Mouse (Mus musculus) kidney, embryonic 14.5 days (tissue): Measurements from ENCODE around the gene Cdc25b. TPM values are rescaled to one million over a fixed set of nuclear protein-coding genes. Genes with fewer than 3 reads are reported as not detected.
"Not testable (repeated sequence)": the region's sequence is repeated elsewhere in the genome, so short reads cannot be mapped to it uniquely, and the experiment has no call there.

ENCODE experiments used
- ATAC-seq: fragments of 200-750 bp; cut with Nextera tagmentation; 2 replicates; pipeline ENCODE4 v1.8.0; 2017; ENCODE audit warnings: moderate number of reproducible peaks, mild to moderate bottlenecking, moderate TSS enrichment, moderate library complexity; ENCODE audit not compliant: low FRiP score, low TSS enrichment
- H3K27ac ChIP-seq: fragments of 300-500 bp; sonication (generic); 2 replicates; pipeline ENCODE4 v1.5.1; 2014; ENCODE audit warnings: low read depth, mild to moderate bottlenecking, low read length, moderate library complexity, mixed read lengths
- H3K27me3 ChIP-seq: fragments of 300-500 bp; sonication (generic); 2 replicates; pipeline ENCODE4 v1.6.1; 2014; ENCODE audit warnings: mild to moderate bottlenecking, low read length; ENCODE audit not compliant: control insufficient read depth, insufficient read depth
- H3K36me3 ChIP-seq: fragments of 300-500 bp; sonication (generic); 2 replicates; pipeline ENCODE4 v1.6.1; 2014; ENCODE audit warnings: low read length, mixed read lengths; ENCODE audit not compliant: control insufficient read depth, insufficient read depth
- H3K4me1 ChIP-seq: fragments of 300-500 bp; sonication (generic); 2 replicates; pipeline ENCODE4 v1.6.1; 2014; ENCODE audit warnings: low read length, mixed read lengths; ENCODE audit not compliant: control insufficient read depth, insufficient read depth
- H3K4me2 ChIP-seq: fragments of 300-500 bp; sonication (generic); replicated peaks from 2 replicates; pipeline ENCODE4 v1.6.1; 2014; ENCODE audit warnings: low read depth, mild to moderate bottlenecking, low read length
- H3K4me3 ChIP-seq: fragments of 300-500 bp; sonication (generic); 2 replicates; pipeline ENCODE4 v1.5.1; 2014; ENCODE audit warnings: mild to moderate bottlenecking, low read length
- H3K9ac ChIP-seq: fragments of 300-500 bp; sonication (generic); 2 replicates; pipeline ENCODE4 v1.6.1; 2014; ENCODE audit warnings: low read depth, mild to moderate bottlenecking, low read length, moderate library complexity
- H3K9me3 ChIP-seq: fragments of 300-500 bp; sonication (generic); 2 replicates; pipeline ENCODE4 v1.6.1; 2016; ENCODE audit warnings: low read length; ENCODE audit not compliant: control insufficient read depth
- WGBS: fragments of 180-500 bp; shearing (Covaris S2); extraction: QIAGEN DNeasy Blood & Tissue Kit; methylation state at CpG from one replicate; pipeline ENCODE4 v1.1.7; 2014; 5-methylcytosine and 5-hydroxymethylcytosine counted together
- polyA plus RNA-seq: library from polyadenylated mRNA; unstranded; fragments of >200 nt; fragmentation: Nextera tagmentation; extraction: Ambion mirVana; gene quantifications from 2 replicates; pipeline ENCODE4 v1.2.1, GENCODE M21; 2014

The Cdc25b gene
- polyA plus RNA-seq, 1 experiment from 2014 or later: 55.7 TPM

GRCm38 (mm10) chr2:131221853-131222515, 35.2 kb downstream of the Cdc25b start:
- Histone ChIP-seq H3K27me3 (no peaks in the 10 kb centered on the region), H3K36me3 (no peaks in the 10 kb centered on the region), H3K9ac (no peak overlapping the region), H3K4me3 (no peak overlapping the region), H3K9me3 (no peaks in the 10 kb centered on the region), H3K4me2 (no peak overlapping the region), H3K4me1 (peaks cover 3% of the 10 kb centered on the region; the same call in 1 of the 2 replicates), H3K27ac (no peak overlapping the region)
- whole genome bisulfite sequencing: 63% methylated on average over 3 of the region's 3 CpGs
- no peak for ATAC-seq

- no peaks in the 10 kb centered on the region for H3K36me3 ChIP-seq
- peaks cover 3% of the 10 kb centered on the region; the same call in 1 of the 2 replicates for H3K4me1 ChIP-seq
- no peak overlapping the region for H3K4me3 ChIP-seq
- no peak overlapping the region for H3K9ac ChIP-seq
- H3K9me3 ChIP-seq: no peaks in the 10 kb centered on the region
- no peak overlapping the region for H3K4me2 ChIP-seq
- 54% methylated on average over 5 of the region's 5 CpGs for WGBS
- no peak overlapping the region for H3K27ac ChIP-seq
- no peaks in the 10 kb centered on the region for H3K27me3 ChIP-seq
- ATAC-seq: no peak
Measured at GRCm38 (mm10) chr2:131222562-131222961, 35.8 kb downstream of the Cdc25b start.

- 50% methylated on average over 1 of the region's 1 CpGs for WGBS
- ATAC-seq: no peak
- H3K27ac ChIP-seq: no peak overlapping the region
Measured at GRCm38 (mm10) chr2:131223569-131223968, 36.8 kb downstream of the Cdc25b start.

GRCm38 (mm10) chr2:131225178-131225577, 38.4 kb downstream of the Cdc25b start:
- peak; percentile 67 for ATAC-seq
- H3K27me3 ChIP-seq: no peaks in the 10 kb centered on the region
- H3K9me3 ChIP-seq: no peaks in the 10 kb centered on the region
- no peak overlapping the region for H3K4me2 ChIP-seq
- no peak overlapping the region for H3K4me3 ChIP-seq
- no peaks in the 10 kb centered on the region for H3K36me3 ChIP-seq
- 79% methylated on average over 6 of the region's 6 CpGs for WGBS
- no peak overlapping the region for H3K9ac ChIP-seq
- peaks cover 3% of the 10 kb centered on the region; the same call in 1 of the 2 replicates for H3K4me1 ChIP-seq
- H3K27ac ChIP-seq: no peak overlapping the region

More at GRCm38 (mm10) chr2:131223569-131223968, 36.8 kb downstream of the Cdc25b start:
- no peak overlapping the region for H3K4me3 ChIP-seq
- no peaks in the 10 kb centered on the region for H3K36me3 ChIP-seq
- H3K9ac ChIP-seq: no peak overlapping the region
- no peaks in the 10 kb centered on the region for H3K9me3 ChIP-seq
- no peak overlapping the region for H3K4me2 ChIP-seq
- H3K27me3 ChIP-seq: no peaks in the 10 kb centered on the region
- peaks cover 3% of the 10 kb centered on the region; the same call in 1 of the 2 replicates for H3K4me1 ChIP-seq

GRCm38 (mm10) chr2:131226669-131227068, 39.9 kb downstream of the Cdc25b start:
- 67% methylated on average over 2 of the region's 2 CpGs for whole genome bisulfite sequencing
- not testable (repeated sequence) for H3K4me3 ChIP-seq, H3K4me2 ChIP-seq, ATAC-seq, H3K36me3 ChIP-seq, H3K27me3 ChIP-seq, H3K9me3 ChIP-seq, H3K27ac ChIP-seq, H3K4me1 ChIP-seq, H3K9ac ChIP-seq

- no peak overlapping the region for H3K27ac ChIP-seq
- H3K4me2 ChIP-seq: no peak overlapping the region
- no peaks in the 10 kb centered on the region for H3K36me3 ChIP-seq
- no peaks in the 10 kb centered on the region for H3K27me3 ChIP-seq
- no peak for ATAC-seq
- no peaks in the 10 kb centered on the region for H3K4me1 ChIP-seq
- H3K4me3 ChIP-seq: no peak overlapping the region
- H3K9me3 ChIP-seq: no peaks in the 10 kb centered on the region
- H3K9ac ChIP-seq: no peak overlapping the region
- 96% methylated on average over 3 of the region's 3 CpGs for WGBS
Measured at GRCm38 (mm10) chr2:131227243-131227642, 40.5 kb downstream of the Cdc25b start.

- no peak overlapping the region for H3K27ac ChIP-seq
- H3K27me3 ChIP-seq: no peaks in the 10 kb centered on the region
- H3K36me3 ChIP-seq: no peaks in the 10 kb centered on the region
- no peak overlapping the region for H3K4me2 ChIP-seq
- H3K9ac ChIP-seq: no peak overlapping the region
- no peak overlapping the region for H3K4me3 ChIP-seq
- 74% methylated on average over 2 of the region's 2 CpGs for WGBS
- no peaks in the 10 kb centered on the region for H3K9me3 ChIP-seq
- H3K4me1 ChIP-seq: peaks cover 20% of the 10 kb centered on the region
- no peak for ATAC-seq
Measured at GRCm38 (mm10) chr2:131232558-131232957, 45.8 kb downstream of the Cdc25b start.

- Histone ChIP-seq H3K4me1 (peaks cover 20% of the 10 kb centered on the region), H3K27me3 (no peaks in the 10 kb centered on the region), H3K4me2 (peak within 1 kb of the TSS; percentile 87), H3K4me3 (peak within 1 kb of the TSS; percentile 67), H3K9me3 (no peaks in the 10 kb centered on the region), H3K36me3 (no peaks in the 10 kb centered on the region), H3K27ac (peak within 1 kb of the TSS; percentile 80), H3K9ac (peak within 1 kb of the TSS; percentile 72)
- peak; percentile 100 for ATAC-seq
- WGBS: 8% methylated on average over 29 of the region's 29 CpGs
Measured at GRCm38 (mm10) chr2:131233307-131234126, 46.8 kb downstream of the Cdc25b start, which contains the start of gene Mavs. Gene Mavs (plus strand): TSS chr2:131234063.

GRCm38 (mm10) chr2:131234127-131234650, 47.4 kb downstream of the Cdc25b start:
- no peaks in the 10 kb centered on the region for H3K27me3 ChIP-seq
- H3K4me1 ChIP-seq: peaks cover 20% of the 10 kb centered on the region
- no peaks in the 10 kb centered on the region for H3K9me3 ChIP-seq
- H3K4me2 ChIP-seq: peak overlapping the region; percentile 87
- peak; percentile 26 for ATAC-seq
- peak overlapping the region; percentile 80 for H3K27ac ChIP-seq
- WGBS: 6% methylated on average over 28 of the region's 28 CpGs
- peak overlapping the region; percentile 72 for H3K9ac ChIP-seq
- peaks cover 6% of the 10 kb centered on the region for H3K36me3 ChIP-seq
- H3K4me3 ChIP-seq: peak overlapping the region; percentile 67
